Mouse (Mus musculus): ENCODE results near the gene Tbc1d22a.

DNA sequence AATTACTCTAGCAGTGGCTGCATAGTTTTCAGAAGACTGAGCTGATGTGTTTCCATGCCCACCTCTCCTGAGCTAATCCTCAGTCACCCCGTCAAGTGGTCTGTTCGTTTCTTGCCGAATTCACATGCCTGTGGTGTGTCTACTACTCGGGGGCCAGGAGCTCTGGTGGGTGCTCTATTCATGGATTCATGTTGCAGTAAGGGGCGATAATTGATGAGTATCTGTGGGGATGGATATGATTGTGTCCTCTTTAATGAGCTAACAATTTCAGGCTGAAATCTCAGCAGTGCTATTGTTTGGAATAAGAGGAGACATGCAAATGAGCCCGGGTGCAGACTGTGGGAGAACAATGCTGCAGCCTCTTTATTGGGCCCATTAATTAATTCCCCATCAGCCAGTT, 201.7 kb downstream of the Tbc1d22a start:
- no peak for TF ChIP-seq CTCF (IDR thresholded peaks at IDR 0.05; ENCODE audit: borderline replicate concordance, insufficient read depth, low read length)
- no peak for TF ChIP-seq POLR2A (IDR thresholded peaks at IDR 0.05; ENCODE audit: low read depth, low read length)
